Mouse (Mus musculus): ENCODE measurements at regions not wholly inside any gene's neighbourhood (a gene's known extent, or its start where the extent isn't known, plus 50 kb on each side); places are given as distances from the start of the nearest gene placed in this dataset.

DNA sequence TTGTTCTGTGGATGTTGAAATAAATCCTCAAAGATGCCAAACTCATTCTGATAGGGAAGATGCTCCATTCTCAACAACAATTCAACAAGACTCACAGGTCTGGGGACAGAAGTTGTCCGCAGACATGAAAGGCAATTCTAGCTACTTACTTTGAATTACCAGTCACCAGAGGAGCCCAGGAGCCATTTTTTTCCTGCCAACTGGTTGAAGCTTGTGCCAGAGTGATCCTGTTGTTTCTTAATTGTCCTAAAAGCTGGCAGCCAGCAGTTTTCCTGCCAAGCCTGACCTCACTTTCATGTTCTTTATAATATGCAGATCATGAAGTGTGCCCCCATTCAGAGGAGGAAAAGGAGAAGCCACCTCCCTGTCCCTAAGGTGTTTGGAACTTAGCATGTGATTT is 110.0 kb upstream of the Ankrd1 start:
- TF ChIP-seq CTCF (IDR thresholded peaks at IDR 0.05; ENCODE audit: extremely low read depth, insufficient read depth, low read length) (no peak), POLR2A (IDR thresholded peaks at IDR 0.05; ENCODE audit: extremely low read depth, insufficient read depth, low read length) (no peak)
